8 mouse cellular contexts compared by ENCODE assay signal in the genomic region with DNA sequence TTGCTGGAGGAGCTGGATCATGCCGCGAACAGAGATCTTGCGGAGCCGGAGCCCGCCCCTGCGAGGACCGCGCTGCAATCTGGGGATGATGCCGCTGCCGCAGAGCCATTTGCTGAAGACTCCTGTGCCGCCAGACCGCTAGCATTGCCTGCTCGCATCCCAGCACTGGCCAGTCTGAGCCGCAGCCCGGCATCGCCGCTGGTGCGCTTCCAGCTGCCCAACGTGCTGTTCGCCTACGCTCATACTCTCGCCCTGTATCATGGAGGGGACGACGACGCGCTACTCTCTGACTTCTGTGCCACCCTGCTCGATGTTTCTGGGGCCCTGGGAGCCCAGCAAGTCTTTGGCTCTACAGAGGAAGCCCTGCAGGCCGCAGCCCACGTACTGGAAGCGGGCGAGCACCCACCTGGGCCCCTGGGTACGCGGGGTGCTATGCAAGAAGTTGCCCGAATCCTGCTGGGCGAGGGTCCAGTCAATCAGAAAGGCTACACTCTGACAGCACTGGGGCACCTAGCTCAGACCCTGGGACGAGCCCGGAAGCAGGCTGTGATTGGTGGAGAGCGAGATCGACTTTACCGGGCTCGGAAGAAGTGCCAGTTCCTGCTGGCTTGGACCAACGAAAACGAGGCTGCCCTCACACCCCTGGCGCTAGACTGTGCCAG. TPM values are rescaled to one million over a fixed set of nuclear protein-coding genes. Genes with fewer than 3 reads are reported as not detected.
DNase-seq lines count a peak whose midpoint lies in the region; ATAC-seq lines count a peak whose summit lies in the region.

No protein-coding gene starts in this region.

- no peak for ATAC-seq in heart, embryonic 16.5 days (replicated peaks; ENCODE audit: extremely low read depth, insufficient read depth, low FRiP score)
- peak; percentile 31 for ATAC-seq in megakaryocyte, adult 5-6 weeks (ENCODE audit: poor library complexity, severe bottlenecking)

- DNase-seq in 3134 (ENCODE audit: extremely low read depth, insufficient read length, low spot score), result peak; percentile 65
- peak; percentile 50 to 55 for DNase-seq in B cell, adult 2 months
- peak; percentile 58 to 66 for DNase-seq in cerebellum, postnatal 14 days
- peak; percentile 47 for DNase-seq in large intestine, adult 2 months (ENCODE audit: low read depth, low spot score)
- peak; percentile 54 for DNase-seq in right cerebral cortex, postnatal 25 days
- DNase-seq in layer of hippocampus, adult 8-10 months (ENCODE audit: low spot score in 2 of 2), result no peak

- peak overlapping the region; percentile 78 for H3K27ac ChIP-seq in heart, embryonic 16.5 days (ENCODE audit: low read length)

- H3K27me3 ChIP-seq in heart, embryonic 16.5 days (ENCODE audit: control insufficient read depth, insufficient read depth, low read length), result no peaks in the 10 kb centered on the region

- peak overlapping the region; percentile 89 for H3K9ac ChIP-seq in heart, embryonic 16.5 days (ENCODE audit: low read length)

- peak overlapping the region; percentile 78 for H3K4me3 ChIP-seq in heart, embryonic 16.5 days (ENCODE audit: low read length)

- H3K4me2 ChIP-seq in heart, embryonic 16.5 days (ENCODE audit: low read depth, low read length), result peak overlapping the region; percentile 68

- H3K4me1 ChIP-seq in heart, embryonic 16.5 days (ENCODE audit: control insufficient read depth, insufficient read depth, low read length), result peaks cover 27% of the 10 kb centered on the region

- WGBS in heart, embryonic 16.5 days, result under 1% methylated on average over 44 of the region's 44 CpGs
- under 1% methylated on average over 44 of the region's 44 CpGs for WGBS in large intestine, adult 2 months

- H3K9me3 ChIP-seq in heart, embryonic 16.5 days (replicated peaks; ENCODE audit: control insufficient read depth, low read length), result no peaks in the 10 kb centered on the region

- H3K36me3 ChIP-seq in heart, embryonic 16.5 days (ENCODE audit: control insufficient read depth, insufficient read depth), result peaks cover 11% of the 10 kb centered on the region; the same call in 1 of the 2 replicates

RNA-seq across cellular contexts. Expression of a gene that starts 0.8 kb away (rescaled TPM):
- polyA plus RNA-seq in heart, embryonic 16.5 days (2015; fragmentation: Nextera tagmentation; extraction: Ambion mirVana), result 21.8 and 24.7 TPM in 2 replicates
- 34.9 and 42.3 TPM in 2 replicates for polyA plus RNA-seq in large intestine, adult 2 months (2012; rRNA removed)
- total RNA-seq in megakaryocyte, adult 5-6 weeks (2015), result 8.9 and 10.0 TPM in 2 replicates
- 10.4 and 11.3 TPM in 2 replicates for total RNA-seq in megakaryocyte, adult 5-6 weeks (2017)
- 10 to 100 TPM; 27.0 to 38.4 (median 32.4) TPM for total RNA-seq in layer of hippocampus, adult 8-10 months (2022)

RNA-seq across cellular contexts. Expression of a gene that starts 4.1 kb away (rescaled TPM):
- polyA plus RNA-seq in heart, embryonic 16.5 days (2015; fragmentation: Nextera tagmentation; extraction: Ambion mirVana), result 354 and 453 TPM in 2 replicates
- polyA plus RNA-seq in large intestine, adult 2 months (2012; rRNA removed), result 1,267 and 1,718 TPM in 2 replicates
- total RNA-seq in megakaryocyte, adult 5-6 weeks (2015), result 2,056 and 2,077 TPM in 2 replicates
- 1,670 and 1,985 TPM in 2 replicates for total RNA-seq in megakaryocyte, adult 5-6 weeks (2017)
- total RNA-seq in layer of hippocampus, adult 8-10 months (2022), result 100 to 1,000 TPM; 653 to 927 (median 780) TPM

RNA-seq across cellular contexts. Expression of a gene that starts 4.2 kb away (rescaled TPM):
- polyA plus RNA-seq in heart, embryonic 16.5 days (2015; fragmentation: Nextera tagmentation; extraction: Ambion mirVana), result 60.4 and 67.4 TPM in 2 replicates
- 25.2 and 26.8 TPM in 2 replicates for polyA plus RNA-seq in large intestine, adult 2 months (2012; rRNA removed)
- 28.7 and 35.8 TPM in 2 replicates for total RNA-seq in megakaryocyte, adult 5-6 weeks (2015)
- 31.0 and 33.0 TPM in 2 replicates for total RNA-seq in megakaryocyte, adult 5-6 weeks (2017)
- total RNA-seq in layer of hippocampus, adult 8-10 months (2022), result 10 to 100 TPM; 43.5 to 51.3 (median 46.1) TPM

RNA-seq across cellular contexts. Expression of a gene that starts 6.4 kb away (rescaled TPM):
- polyA plus RNA-seq in heart, embryonic 16.5 days (2015; fragmentation: Nextera tagmentation; extraction: Ambion mirVana), result 6.6 and 8.7 TPM in 2 replicates
- polyA plus RNA-seq in large intestine, adult 2 months (2012; rRNA removed), result 66.0 and 68.4 TPM in 2 replicates
- total RNA-seq in megakaryocyte, adult 5-6 weeks (2015), result 4.7 and 8.6 TPM in 2 replicates
- 4.5 and 4.7 TPM in 2 replicates for total RNA-seq in megakaryocyte, adult 5-6 weeks (2017)
- total RNA-seq in layer of hippocampus, adult 8-10 months (2022), result 10 to 100 TPM; 21.7 to 30.5 (median 26.6) TPM

RNA-seq across cellular contexts. Expression of a gene that starts 15.3 kb away (rescaled TPM):
- 49.0 and 50.7 TPM in 2 replicates for polyA plus RNA-seq in heart, embryonic 16.5 days (2015; fragmentation: Nextera tagmentation; extraction: Ambion mirVana)
- polyA plus RNA-seq in large intestine, adult 2 months (2012; rRNA removed), result 77.1 and 79.7 TPM in 2 replicates
- 49.2 and 58.3 TPM in 2 replicates for total RNA-seq in megakaryocyte, adult 5-6 weeks (2015)
- total RNA-seq in megakaryocyte, adult 5-6 weeks (2017), result 72.9 and 78.7 TPM in 2 replicates
- total RNA-seq in layer of hippocampus, adult 8-10 months (2022), result 100 to 1,000 TPM in 2 of 4 experiments, 10 to 100 TPM in 2; 90.4 to 103 (median 99.8) TPM

Comparison
In these comparisons a context has a peak if more than half of its experiments do, and no peak if none do; other contexts are left out.
1. DNase-seq: peak in 3134 (single experiment), B cell, adult 2 months (2 of 2), cerebellum, postnatal 14 days (2 of 2), large intestine, adult 2 months (single experiment) and right cerebral cortex, postnatal 25 days (single experiment); none in layer of hippocampus, adult 8-10 months (0 of 2).